Mouse (Mus musculus) midbrain, embryonic 15.5 days (tissue): ENCODE measurements around the gene Ccnd3. TPM values are rescaled to one million over a fixed set of nuclear protein-coding genes. Genes with fewer than 3 reads are reported as not detected.
"Not testable (repeated sequence)": the region's sequence is repeated elsewhere in the genome, so short reads cannot be mapped to it uniquely, and the experiment has no call there.

Experiments
- ATAC-seq: fragments of 200-750 bp; cut with Nextera tagmentation; replicated peaks from 2 replicates; pipeline ENCODE4 v1.8.0; 2017; ENCODE audit warnings: moderate TSS enrichment
- H3K27ac ChIP-seq: fragments of 300-500 bp; sonication (generic); 2 replicates; pipeline ENCODE4 v1.5.1; 2015; ENCODE audit warnings: mild to moderate bottlenecking, inconsistent platforms
- H3K27me3 ChIP-seq: fragments of 300-500 bp; sonication (generic); replicated peaks from 2 replicates; pipeline ENCODE4 v1.6.1; 2015; ENCODE audit warnings: inconsistent platforms
- H3K36me3 ChIP-seq: fragments of 300-500 bp; sonication (generic); replicated peaks from 2 replicates; pipeline ENCODE4 v1.6.1; 2015; ENCODE audit warnings: inconsistent platforms
- H3K4me1 ChIP-seq: fragments of 300-500 bp; sonication (generic); 2 replicates; pipeline ENCODE4 v1.6.1; 2015; ENCODE audit warnings: inconsistent platforms
- H3K4me2 ChIP-seq: fragments of 300-500 bp; sonication (generic); 2 replicates; pipeline ENCODE4 v1.6.1; 2015; ENCODE audit warnings: inconsistent platforms, mild to moderate bottlenecking, moderate library complexity
- H3K4me3 ChIP-seq: fragments of 300-500 bp; sonication (generic); 2 replicates; pipeline ENCODE4 v1.5.1; 2015; ENCODE audit warnings: mild to moderate bottlenecking, inconsistent platforms
- H3K9ac ChIP-seq: fragments of 300-500 bp; sonication (generic); 2 replicates; pipeline ENCODE4 v1.6.1; 2015; ENCODE audit warnings: mild to moderate bottlenecking, inconsistent platforms
- H3K9me3 ChIP-seq: fragments of 300-500 bp; sonication (generic); 2 replicates; pipeline ENCODE4 v1.6.1; 2016; ENCODE audit warnings: inconsistent platforms
- WGBS: fragments of 180-500 bp; shearing (Covaris S2); methylation state at CpG from one replicate; pipeline ENCODE4 v1.1.7; 2015; ENCODE audit warnings: mixed read lengths; 5-methylcytosine and 5-hydroxymethylcytosine counted together
- polyA plus RNA-seq: library from polyadenylated mRNA; unstranded; fragments of >200 nt; fragmentation: Nextera tagmentation; extraction: Ambion mirVana; gene quantifications from 2 replicates; pipeline ENCODE4 v1.2.1, GENCODE M21; 2015

The Ccnd3 gene
- polyA plus RNA-seq, 1 experiment from 2014 or later: 74.0 TPM

GRCm38 (mm10) chr17:47624572-47624971, 119.7 kb downstream of the Ccnd3 start:
- not testable (repeated sequence) for H3K9me3 ChIP-seq, H3K4me1 ChIP-seq, ATAC-seq, H3K4me3 ChIP-seq, H3K27ac ChIP-seq, H3K27me3 ChIP-seq, H3K4me2 ChIP-seq, H3K9ac ChIP-seq
- 92% methylated on average over 4 of the region's 5 CpGs for WGBS
- peaks cover 34% of the 10 kb centered on the region for H3K36me3 ChIP-seq

- WGBS: 99% methylated on average over 2 of the region's 2 CpGs
- Histone ChIP-seq H3K4me3 (no peak overlapping the region), H3K9ac (no peak overlapping the region), H3K27me3 (no peaks in the 10 kb centered on the region), H3K4me1 (peaks cover 8% of the 10 kb centered on the region), H3K9me3 (no peaks in the 10 kb centered on the region), H3K4me2 (no peak overlapping the region), H3K36me3 (peaks cover 34% of the 10 kb centered on the region), H3K27ac (no peak overlapping the region)
- no peak for ATAC-seq
Observed at GRCm38 (mm10) chr17:47625088-47625487, 120.2 kb downstream of the Ccnd3 start.

- H3K36me3 ChIP-seq: peaks cover 32% of the 10 kb centered on the region
Observed at GRCm38 (mm10) chr17:47626031-47626430, 121.2 kb downstream of the Ccnd3 start.

GRCm38 (mm10) chr17:47627791-47628190, 122.9 kb downstream of the Ccnd3 start:
- Histone ChIP-seq H3K9ac (no peak overlapping the region), H3K27ac (no peak overlapping the region), H3K36me3 (peaks cover 16% of the 10 kb centered on the region), H3K4me3 (no peak overlapping the region), H3K4me1 (peaks cover 30% of the 10 kb centered on the region), H3K27me3 (no peaks in the 10 kb centered on the region), H3K4me2 (no peak overlapping the region), H3K9me3 (no peaks in the 10 kb centered on the region)
- no peak for ATAC-seq
- WGBS: 92% methylated on average over 2 of the region's 2 CpGs

More at GRCm38 (mm10) chr17:47626031-47626430, 121.2 kb downstream of the Ccnd3 start:
- peaks cover 14% of the 10 kb centered on the region for H3K4me1 ChIP-seq
- 94% methylated on average over 5 of the region's 5 CpGs for WGBS
- no peak for ATAC-seq
- H3K4me2 ChIP-seq: no peak overlapping the region
- H3K27ac ChIP-seq: no peak overlapping the region
- no peak overlapping the region for H3K4me3 ChIP-seq
- H3K9me3 ChIP-seq: no peaks in the 10 kb centered on the region
- H3K27me3 ChIP-seq: no peaks in the 10 kb centered on the region
- no peak overlapping the region for H3K9ac ChIP-seq

- H3K27me3 ChIP-seq: no peaks in the 10 kb centered on the region
- ATAC-seq: peak; percentile 95
- H3K9ac ChIP-seq: peak overlapping the region; percentile 77
- H3K4me2 ChIP-seq: peak overlapping the region; percentile 81
- H3K36me3 ChIP-seq: peaks cover 7% of the 10 kb centered on the region; the same call in 1 of the 2 replicates
- no peaks in the 10 kb centered on the region for H3K9me3 ChIP-seq
- WGBS: under 1% methylated on average over 63 of the region's 63 CpGs
- peak overlapping the region; percentile 97 for H3K27ac ChIP-seq
- peak overlapping the region; percentile 75 for H3K4me3 ChIP-seq
- H3K4me1 ChIP-seq: peaks cover 35% of the 10 kb centered on the region
Observed at GRCm38 (mm10) chr17:47628851-47629676, 124.2 kb downstream of the Ccnd3 start.

- Histone ChIP-seq H3K27me3 (no peaks in the 10 kb centered on the region), H3K4me1 (peaks cover 35% of the 10 kb centered on the region), H3K4me2 (peak overlapping the region; percentile 81), H3K9me3 (no peaks in the 10 kb centered on the region), H3K36me3 (peaks cover 4% of the 10 kb centered on the region; the same call in 1 of the 2 replicates), H3K4me3 (peak overlapping the region; percentile 75), H3K27ac (peak overlapping the region; percentile 97), H3K9ac (peak overlapping the region; percentile 77)
- whole genome bisulfite sequencing: under 1% methylated on average over 59 of the region's 61 CpGs
- peak; percentile 62 for ATAC-seq
Observed at GRCm38 (mm10) chr17:47629717-47630677, 125.1 kb downstream of the Ccnd3 start.

- Histone ChIP-seq H3K4me2 (peak within 1 kb of the TSS; percentile 81), H3K27me3 (no peaks in the 10 kb centered on the region), H3K4me3 (peak within 1 kb of the TSS; percentile 75), H3K4me1 (peaks cover 35% of the 10 kb centered on the region), H3K9ac (peak within 1 kb of the TSS; percentile 77), H3K27ac (peak within 1 kb of the TSS; percentile 97), H3K36me3 (no peaks in the 10 kb centered on the region), H3K9me3 (no peaks in the 10 kb centered on the region)
- no peak for ATAC-seq
- WGBS: 0% methylated on average over 3 of the region's 3 CpGs
Observed at GRCm38 (mm10) chr17:47630678-47631065, 125.8 kb downstream of the Ccnd3 start, which contains the start of gene Usp49. Gene Usp49 (plus strand): TSS chr17:47630690.

- 0 out of 2 replicates have a peak overlapping the region, but pooled peaks have one; percentile 1 for H3K4me2 ChIP-seq
- no peaks in the 10 kb centered on the region for H3K9me3 ChIP-seq
- H3K27me3 ChIP-seq: no peaks in the 10 kb centered on the region
- no peak for ATAC-seq
- H3K4me1 ChIP-seq: peaks cover 35% of the 10 kb centered on the region
- H3K36me3 ChIP-seq: no peaks in the 10 kb centered on the region
- no peak overlapping the region for H3K27ac ChIP-seq
- H3K4me3 ChIP-seq: no peak overlapping the region
- no peak overlapping the region for H3K9ac ChIP-seq
- WGBS: 64% methylated on average over 4 of the region's 4 CpGs
Observed at GRCm38 (mm10) chr17:47632181-47632840, 127.5 kb downstream of the Ccnd3 start.

GRCm38 (mm10) chr17:47633999-47634770, 129.3 kb downstream of the Ccnd3 start:
- 83% methylated on average over 7 of the region's 7 CpGs for WGBS
- H3K4me2 ChIP-seq: no peak overlapping the region
- no peak overlapping the region for H3K4me3 ChIP-seq
- H3K36me3 ChIP-seq: no peaks in the 10 kb centered on the region
- peaks cover 31% of the 10 kb centered on the region for H3K4me1 ChIP-seq
- ATAC-seq: no peak
- H3K27ac ChIP-seq: no peak overlapping the region
- H3K9me3 ChIP-seq: no peaks in the 10 kb centered on the region
- no peak overlapping the region for H3K9ac ChIP-seq
- H3K27me3 ChIP-seq: no peaks in the 10 kb centered on the region

- ATAC-seq: no peak
- no peak overlapping the region for H3K9ac ChIP-seq
- WGBS: 88% methylated on average over 2 of the region's 2 CpGs
Observed at GRCm38 (mm10) chr17:47642992-47643391, 138.1 kb downstream of the Ccnd3 start.

GRCm38 (mm10) chr17:47646683-47647082, 141.8 kb downstream of the Ccnd3 start:
- ATAC-seq: no peak
- 70% methylated on average over 1 of the region's 1 CpGs for WGBS

More at GRCm38 (mm10) chr17:47642992-47643391, 138.1 kb downstream of the Ccnd3 start:
- Histone ChIP-seq H3K27me3 (no peaks in the 10 kb centered on the region), H3K27ac (no peak overlapping the region), H3K36me3 (no peaks in the 10 kb centered on the region), H3K9me3 (no peaks in the 10 kb centered on the region), H3K4me1 (peaks cover 3% of the 10 kb centered on the region; the same call in 1 of the 2 replicates), H3K4me3 (no peak overlapping the region), H3K4me2 (no peak overlapping the region)

More at GRCm38 (mm10) chr17:47646683-47647082, 141.8 kb downstream of the Ccnd3 start:
- Histone ChIP-seq H3K4me3 (no peak overlapping the region), H3K4me2 (no peak overlapping the region), H3K27ac (no peak overlapping the region), H3K4me1 (no peaks in the 10 kb centered on the region), H3K9ac (no peak overlapping the region), H3K27me3 (no peaks in the 10 kb centered on the region), H3K36me3 (no peaks in the 10 kb centered on the region), H3K9me3 (no peaks in the 10 kb centered on the region)
